Mouse (Mus musculus): ENCODE data around the gene Ssrp1.

GRCm38 (mm10) chr2:85009212-85009611 lies 27.8 kb upstream of the Ssrp1 start:
- TF ChIP-seq MAX (IDR thresholded peaks at IDR 0.05; ENCODE audit: low read length) (no peak), MXI1 (IDR thresholded peaks at IDR 0.05; ENCODE audit: low read depth, low read length) (no peak), NRF1 (IDR thresholded peaks at IDR 0.05; ENCODE audit: insufficient read depth, low read depth, low read length, poor library complexity, severe bottlenecking) (no peak), JUND (IDR thresholded peaks at IDR 0.05; ENCODE audit: low read depth, low read length) (no peak), TBP (IDR thresholded peaks at IDR 0.05; ENCODE audit: low read depth, low read length) (no peak), TCF12 (IDR thresholded peaks at IDR 0.05; ENCODE audit: low read depth, low read length) (no peak), MYC (IDR thresholded peaks at IDR 0.05; ENCODE audit: low read depth, low read length) (no peak), POLR2A (IDR thresholded peaks at IDR 0.05; ENCODE audit: control insufficient read depth in 1 of 2, insufficient read depth in 1 of 2, low read depth in 1 of 2, low read length in 2 of 2, poor library complexity in 1 of 2) (no peak), UBTF (IDR thresholded peaks at IDR 0.05; ENCODE audit: borderline replicate concordance, insufficient read depth, low read depth, low read length) (no peak), EP300 (IDR thresholded peaks at IDR 0.05; ENCODE audit: low read depth in 1 of 2, low read length in 2 of 2) (no peak), CTCF (IDR thresholded peaks at IDR 0.05 in 2 of 3, conservative IDR thresholded peaks at IDR 0.05 in 1 of 3; ENCODE audit: control insufficient read depth in 1 of 3, insufficient read depth in 1 of 3, low read depth in 2 of 3, low read length in 3 of 3, poor library complexity in 1 of 3, severe bottlenecking in 1 of 3) (no peak)
